Mouse (Mus musculus) myocyte (in vitro differentiated cells): ENCODE measurements at regions not wholly inside any gene's neighbourhood (a gene's known extent, or its start where the extent isn't known, plus 50 kb on each side); places are given as distances from the start of the nearest gene placed in this dataset.

ENCODE experiments used
- H3K27me3 ChIP-seq: one replicate; pipeline ENCODE4 v1.6.1; 2011; ENCODE audit not compliant: control insufficient read depth, insufficient read depth, insufficient read length
- H3K36me3 ChIP-seq: one replicate; pipeline ENCODE4 v1.6.1; 2011; ENCODE audit not compliant: control insufficient read depth, insufficient read depth
- H3K4me2 ChIP-seq: one replicate; pipeline ENCODE4 v1.6.1; 2011; ENCODE audit warnings: low read depth, control low read depth
- H3K4me3 ChIP-seq: one replicate; pipeline ENCODE4 v1.5.1; 2011; ENCODE audit warnings: mild to moderate bottlenecking, control low read depth, moderate library complexity
- H3K79me2 ChIP-seq: one replicate; pipeline ENCODE4 v1.6.1; 2011; ENCODE audit not compliant: control insufficient read depth, insufficient read depth
- H3ac ChIP-seq: one replicate; pipeline ENCODE4 v1.6.1; 2011; ENCODE audit not compliant: control insufficient read depth, insufficient read length
- CEBPB ChIP-seq: IDR thresholded peaks from 2 replicates; pipeline ENCODE4 v1.6.1; 2011; ENCODE audit warnings: mild to moderate bottlenecking, moderate library complexity; ENCODE audit not compliant: poor library complexity, insufficient read depth, severe bottlenecking
- E2F4 ChIP-seq: IDR thresholded peaks from one replicate; pipeline ENCODE4 v1.6.1; 2011; ENCODE audit warnings: mild to moderate bottlenecking, control low read depth, moderate library complexity; ENCODE audit not compliant: insufficient read depth
- MAX ChIP-seq: IDR thresholded peaks from one replicate; pipeline ENCODE4 v1.6.1; 2011; ENCODE audit warnings: low read depth, mild to moderate bottlenecking, control low read depth
- MYOD1 ChIP-seq, 3 experiments: IDR thresholded peaks; one replicate each; pipeline ENCODE4 v1.6.1; 2011; ENCODE audit warnings: control low read depth in 2 of 3, low read depth in 2 of 3, mild to moderate bottlenecking in 2 of 3, moderate library complexity in 1 of 3; ENCODE audit not compliant: insufficient read length in 2 of 3, control insufficient read depth in 1 of 3
- MYOG ChIP-seq, 3 experiments: IDR thresholded peaks; one replicate each; pipeline ENCODE4 v1.6.1; 2011; ENCODE audit warnings: control low read depth in 2 of 3, low read depth in 2 of 3, mild to moderate bottlenecking in 2 of 3; ENCODE audit not compliant: insufficient read length in 2 of 3, control insufficient read depth in 1 of 3, insufficient read depth in 1 of 3
- POLR2A ChIP-seq: IDR thresholded peaks from one replicate; pipeline ENCODE4 v1.6.1; 2011; ENCODE audit warnings: low read depth, mild to moderate bottlenecking, control low read depth, moderate library complexity; ENCODE audit not compliant: insufficient read length
- POLR2AphosphoS2 ChIP-seq: IDR thresholded peaks from one replicate; pipeline ENCODE4 v1.6.1; 2011; ENCODE audit warnings: low read depth, control low read depth; ENCODE audit not compliant: insufficient read length
- REST ChIP-seq: IDR thresholded peaks from one replicate; pipeline ENCODE4 v1.6.1; 2011; ENCODE audit warnings: mild to moderate bottlenecking, control low read depth, moderate library complexity; ENCODE audit not compliant: insufficient read depth, insufficient read length
- SRF ChIP-seq: IDR thresholded peaks from one replicate; pipeline ENCODE4 v1.6.1; 2011; ENCODE audit warnings: low read depth; ENCODE audit not compliant: control insufficient read depth, insufficient read length
- TCF12 ChIP-seq: IDR thresholded peaks from one replicate; pipeline ENCODE4 v1.6.1; 2011; ENCODE audit warnings: mild to moderate bottlenecking, control low read depth; ENCODE audit not compliant: poor library complexity, insufficient read depth, severe bottlenecking
- TCF3 ChIP-seq: IDR thresholded peaks from one replicate; pipeline ENCODE4 v1.6.1; 2011; ENCODE audit warnings: low read depth, control low read depth; ENCODE audit not compliant: insufficient read length
- USF1 ChIP-seq: IDR thresholded peaks from one replicate; pipeline ENCODE4 v1.6.1; 2011; ENCODE audit warnings: low read depth, mild to moderate bottlenecking, control low read depth, moderate library complexity

DNA sequence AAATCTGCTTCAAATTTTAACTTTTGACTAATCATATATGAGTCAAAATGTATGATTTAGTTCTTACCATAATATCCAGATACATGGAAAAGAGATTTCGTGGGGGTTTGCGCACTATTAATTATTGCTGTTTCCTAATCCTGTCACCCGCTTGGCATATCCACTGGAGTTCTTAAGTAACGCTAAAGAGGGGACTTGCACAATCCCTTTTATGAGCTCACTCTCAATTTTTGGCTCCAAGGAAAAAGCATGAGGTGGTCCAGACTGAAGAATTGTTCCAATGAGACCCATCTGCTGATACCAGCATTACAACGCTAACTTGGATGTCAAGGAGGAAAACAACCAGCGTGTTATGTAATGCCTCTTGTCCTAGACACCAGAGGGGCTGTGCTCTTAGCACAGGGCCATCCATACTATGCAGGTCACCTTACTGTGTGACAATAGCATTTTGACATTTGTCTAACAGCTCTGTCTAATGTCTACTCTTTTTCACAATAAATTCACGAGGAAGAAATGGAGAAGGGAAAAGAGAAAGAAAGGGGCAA, 161.5 kb downstream of the Gipc2 start:
- Histone ChIP-seq H3K4me3 (no peak overlapping the region), H3ac (no peak overlapping the region), H3K4me2 (no peak overlapping the region), H3K79me2 (no peaks in the 10 kb centered on the region), H3K36me3 (no peaks in the 10 kb centered on the region), H3K27me3 (no peaks in the 10 kb centered on the region)
- TF ChIP-seq POLR2A: no peak
- TF ChIP-seq POLR2AphosphoS2: no peak
- TF ChIP-seq MAX: no peak
- TF ChIP-seq MYOD1 (IDR thresholded peaks at IDR 0.05; ENCODE audit: control insufficient read depth in 1 of 3, insufficient read length in 2 of 3, low read depth in 2 of 3): no peak
- TF ChIP-seq TCF3: no peak
- TF ChIP-seq MYOG (IDR thresholded peaks at IDR 0.05; ENCODE audit: control insufficient read depth in 1 of 3, insufficient read depth in 1 of 3, insufficient read length in 2 of 3, low read depth in 2 of 3): no peak
- TF ChIP-seq SRF: no peak
- no peak for TF ChIP-seq TCF12
- TF ChIP-seq E2F4: no peak
- TF ChIP-seq USF1: no peak
- TF ChIP-seq REST: no peak
- no peak for TF ChIP-seq CEBPB

DNA sequence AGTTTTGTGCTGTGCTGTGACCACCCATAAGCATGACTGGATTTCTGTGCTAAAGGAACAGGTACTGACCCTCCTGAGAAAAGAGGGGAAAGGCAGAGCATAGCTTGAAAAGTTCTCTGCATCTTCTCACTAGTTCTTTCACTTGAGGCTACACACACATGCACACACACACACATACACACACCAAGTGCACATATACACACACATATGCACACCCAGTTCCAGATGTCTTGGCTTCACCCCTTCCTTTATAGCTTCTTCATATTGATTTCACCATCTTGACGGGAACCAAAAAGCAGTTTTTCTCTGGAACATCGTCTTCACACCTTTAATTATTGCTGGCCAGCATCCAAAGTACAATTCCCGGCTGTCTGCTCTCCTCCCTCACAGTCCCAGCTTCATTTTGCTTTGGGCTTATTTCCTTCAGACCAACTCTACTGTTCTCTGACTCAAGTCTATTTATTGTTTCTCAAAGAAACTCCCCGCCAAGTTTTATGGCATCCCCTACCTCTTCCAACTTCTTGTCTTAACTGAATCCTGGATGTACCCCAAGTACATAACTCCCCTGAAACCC, 160.2 kb upstream of the Ptgfr start:
- Histone ChIP-seq H3ac (no peak overlapping the region), H3K27me3 (no peaks in the 10 kb centered on the region), H3K79me2 (no peaks in the 10 kb centered on the region), H3K4me2 (no peak overlapping the region), H3K4me3 (no peak overlapping the region), H3K36me3 (no peaks in the 10 kb centered on the region)
- TF ChIP-seq E2F4 (no peak), REST (no peak), POLR2A (no peak)

DNA sequence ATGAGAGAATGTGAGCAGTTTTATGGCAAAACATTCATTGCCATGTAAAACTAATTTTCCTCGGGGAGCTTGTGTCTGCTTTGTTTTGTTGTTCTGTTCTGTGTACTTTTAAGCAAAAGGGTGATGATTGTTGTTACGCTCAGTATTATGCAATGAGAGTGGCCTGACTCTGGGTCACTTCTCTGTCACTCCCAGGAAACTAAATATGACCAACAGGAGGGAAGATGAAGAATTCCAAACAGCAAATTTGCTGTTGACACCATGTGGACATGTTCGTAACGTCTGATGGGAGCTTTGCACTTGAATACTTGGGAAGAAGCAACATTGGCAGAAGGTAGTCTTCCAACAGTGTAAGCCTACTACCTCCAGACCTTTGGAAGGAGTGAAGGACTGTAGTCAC, 159.7 kb upstream of the Ptgfr start:
- no peaks in the 10 kb centered on the region for H3K36me3 ChIP-seq
- H3K27me3 ChIP-seq: no peaks in the 10 kb centered on the region
- H3ac ChIP-seq: no peak overlapping the region
- no peak for TF ChIP-seq CEBPB
- TF ChIP-seq TCF12: no peak
- no peak for TF ChIP-seq POLR2AphosphoS2
- no peak for TF ChIP-seq USF1
- TF ChIP-seq MAX: no peak
- TF ChIP-seq POLR2A: no peak
- TF ChIP-seq TCF3: no peak
- TF ChIP-seq E2F4: no peak
- TF ChIP-seq REST: no peak
- no peak for TF ChIP-seq MYOD1 (IDR thresholded peaks at IDR 0.05; ENCODE audit: control insufficient read depth in 1 of 3, insufficient read length in 2 of 3, low read depth in 2 of 3)
- no peak for TF ChIP-seq MYOG (IDR thresholded peaks at IDR 0.05; ENCODE audit: control insufficient read depth in 1 of 3, insufficient read depth in 1 of 3, insufficient read length in 2 of 3, low read depth in 2 of 3)
- TF ChIP-seq SRF: no peak
- H3K4me2 ChIP-seq: no peak overlapping the region
- no peak overlapping the region for H3K4me3 ChIP-seq
- no peaks in the 10 kb centered on the region for H3K79me2 ChIP-seq

DNA sequence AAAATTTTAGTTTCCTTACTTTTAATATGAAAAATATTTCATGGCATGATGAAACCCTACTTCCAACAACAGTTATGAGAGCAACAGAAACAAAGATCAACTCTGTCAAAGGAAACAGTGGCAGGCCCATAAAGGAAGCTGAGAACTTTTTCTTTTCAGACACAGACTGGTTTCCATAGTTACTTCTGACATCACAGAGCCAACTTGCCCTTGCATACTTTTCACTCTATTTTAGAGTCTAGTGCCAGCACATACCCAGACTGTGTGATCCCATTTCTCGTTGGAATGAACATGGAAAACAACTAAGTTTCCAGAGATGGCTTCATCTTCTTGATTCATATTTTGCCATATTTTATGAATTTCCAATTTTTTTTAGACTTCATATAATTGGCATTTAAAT, 150.8 kb upstream of the Ptgfr start:
- Histone ChIP-seq H3K27me3 (no peaks in the 10 kb centered on the region), H3K79me2 (no peaks in the 10 kb centered on the region), H3K36me3 (no peaks in the 10 kb centered on the region), H3K4me2 (no peak overlapping the region), H3K4me3 (no peak overlapping the region), H3ac (no peak overlapping the region)
- TF ChIP-seq REST (no peak), POLR2AphosphoS2 (no peak), TCF12 (no peak), SRF (no peak), MYOD1 (IDR thresholded peaks at IDR 0.05; ENCODE audit: control insufficient read depth in 1 of 3, insufficient read length in 2 of 3, low read depth in 2 of 3) (no peak), MAX (no peak), POLR2A (no peak), TCF3 (no peak), CEBPB (no peak), MYOG (IDR thresholded peaks at IDR 0.05; ENCODE audit: control insufficient read depth in 1 of 3, insufficient read depth in 1 of 3, insufficient read length in 2 of 3, low read depth in 2 of 3) (no peak)

DNA sequence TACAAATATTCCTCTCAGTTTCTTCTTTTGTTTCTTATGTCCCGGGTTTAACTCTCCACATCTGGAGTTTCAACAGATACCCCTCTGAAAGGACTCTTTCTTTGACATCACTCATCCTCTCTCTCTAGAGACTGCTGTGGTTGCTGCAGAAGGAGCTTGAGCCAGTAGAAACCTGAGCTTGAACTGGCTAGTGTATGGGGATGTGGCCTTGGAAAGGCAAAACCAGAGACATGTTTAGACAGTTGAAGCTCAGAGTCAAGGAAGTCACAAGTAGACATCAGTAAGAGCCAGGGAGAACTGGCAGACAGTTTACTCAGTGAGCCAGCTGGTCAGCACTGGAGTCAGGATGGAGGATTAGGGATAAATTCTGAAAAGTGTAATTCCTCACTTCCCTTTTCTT, 140.7 kb upstream of the Ptgfr start:
- Histone ChIP-seq H3K79me2 (no peaks in the 10 kb centered on the region), H3K4me2 (peak overlapping the region; percentile 67), H3ac (no peak overlapping the region), H3K36me3 (no peaks in the 10 kb centered on the region), H3K27me3 (no peaks in the 10 kb centered on the region), H3K4me3 (no peak overlapping the region)
- TF ChIP-seq MAX (no peak), POLR2A (no peak), MYOG (IDR thresholded peaks at IDR 0.05; ENCODE audit: control insufficient read depth in 1 of 3, insufficient read depth in 1 of 3, insufficient read length in 2 of 3, low read depth in 2 of 3) (no peak), POLR2AphosphoS2 (no peak), TCF3 (no peak)
